Mouse (Mus musculus): ENCODE measurements around the gene Kdm6b. TPM values are rescaled to one million over a fixed set of nuclear protein-coding genes. Genes with fewer than 3 reads are reported as not detected.

Kdm6b gene
- total and polyA plus RNA-seq, 3 experiments: 0.66 to 7.2 (median 5.7) TPM

- Histone ChIP-seq H3K79me2 (replicated peaks; ENCODE audit: control insufficient read depth, extremely low read depth, insufficient read depth, poor library complexity, severe bottlenecking) (no peaks in the 10 kb centered on the region), H3K4me1 (ENCODE audit: control insufficient read depth in 1 of 2, insufficient read depth in 2 of 2) (no peaks in the 10 kb centered on the region), H3K27me3 (replicated peaks) (no peaks in the 10 kb centered on the region), H3K9me3 (replicated peaks; ENCODE audit: low read length) (no peaks in the 10 kb centered on the region), H3K27ac (ENCODE audit: insufficient read depth, low read depth) (no peak overlapping the region), H3K36me3 (replicated peaks in 1 of 2; ENCODE audit: control insufficient read depth in 1 of 2, insufficient read depth in 1 of 2, low read length in 1 of 2) (peaks cover 4 to 49% of the 10 kb centered on the region in 2 experiments), H3K4me3 (replicated peaks in 1 of 3; ENCODE audit: low read depth in 2 of 3, low read length in 2 of 3, poor library complexity in 1 of 3) (no peak overlapping the region), H3K4me2 (ENCODE audit: insufficient read depth, low read depth, poor library complexity, severe bottlenecking) (no peak overlapping the region), H3K9ac (ENCODE audit: insufficient read depth, low read depth) (no peak overlapping the region)
- DNase-seq (ENCODE audit: extremely low read depth): no peak
- in situ Hi-C loops (cut with MboI; ENCODE audit: low pct_ligation_motif_present, low pct_unique_long_range_greater_than_20kb, low sequenced_read_pairs): no loop called here
- no peak for TF ChIP-seq GABPA (IDR thresholded peaks at IDR 0.05; ENCODE audit: insufficient replicate concordance, low read depth, low read length)
- dilution Hi-C loops (cut with MboI; ENCODE audit: extremely low pct_ligation_motif_present, extremely low pct_unique_long_range_greater_than_20kb, low sequenced_read_pairs): no loop called here
Measured at GRCm38 (mm10) chr11:69386758-69387157, 26.7 kb downstream of the Kdm6b start.

DNA sequence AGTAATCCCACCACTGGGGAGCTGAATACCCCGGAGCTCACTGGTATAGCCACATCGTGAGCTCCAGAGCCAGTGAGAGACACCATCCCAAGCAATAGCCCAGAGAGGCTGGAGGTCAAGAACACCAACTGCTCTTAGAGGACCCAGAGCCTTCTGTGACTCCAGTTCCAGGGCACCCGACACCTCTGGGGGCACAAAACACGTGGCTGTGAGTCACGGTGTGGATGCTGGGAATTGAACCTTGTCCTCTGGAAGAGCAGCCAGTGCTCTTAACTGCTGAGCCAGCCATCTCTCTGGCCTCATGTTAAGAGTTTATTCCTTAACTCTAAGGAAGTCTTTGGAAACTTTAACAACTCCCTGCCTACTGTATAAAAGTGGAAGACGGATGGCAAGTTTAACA is 28.5 kb downstream of the Kdm6b start:
- H3K4me3 ChIP-seq (replicated peaks in 1 of 3; ENCODE audit: low read depth in 2 of 3, low read length in 2 of 3, poor library complexity in 1 of 3): no peak overlapping the region
- TF ChIP-seq TBP (conservative IDR thresholded peaks at IDR 0.05; ENCODE audit: low read depth, low read length) (no peak), SMC3 (IDR thresholded peaks at IDR 0.05; ENCODE audit: low read depth, low read length) (no peak), E2F4 (IDR thresholded peaks at IDR 0.05; ENCODE audit: insufficient replicate concordance, low read depth, low read length) (no peak), SIN3A (IDR thresholded peaks at IDR 0.05; ENCODE audit: low read length) (no peak), GABPA (IDR thresholded peaks at IDR 0.05; ENCODE audit: insufficient replicate concordance, low read depth, low read length) (no peak), ZKSCAN1 (IDR thresholded peaks at IDR 0.05; ENCODE audit: borderline replicate concordance, low read depth, low read length) (no peak), ZMIZ1 (IDR thresholded peaks at IDR 0.05; ENCODE audit: low read depth, low read length) (no peak), ZC3H11A (IDR thresholded peaks at IDR 0.05; ENCODE audit: low read depth, low read length) (no peak), RCOR1 (conservative IDR thresholded peaks at IDR 0.05; ENCODE audit: low read depth, low read length) (no peak), EP300 (IDR thresholded peaks at IDR 0.05; ENCODE audit: low read length) (no peak), PAX5 (IDR thresholded peaks at IDR 0.05; ENCODE audit: low read length) (no peak)
- dilution Hi-C loops (cut with MboI; ENCODE audit: extremely low pct_ligation_motif_present, extremely low pct_unique_long_range_greater_than_20kb, low sequenced_read_pairs): no loop called here
- H3K27ac ChIP-seq (ENCODE audit: insufficient read depth, low read depth): no peak overlapping the region
- DNase-seq (ENCODE audit: extremely low read depth): no peak
- H3K36me3 ChIP-seq (replicated peaks in 1 of 2; ENCODE audit: control insufficient read depth in 1 of 2, insufficient read depth in 1 of 2, low read length in 1 of 2): peaks cover 4 to 57% of the 10 kb centered on the region in 2 experiments
- H3K9me3 ChIP-seq (replicated peaks; ENCODE audit: low read length): no peaks in the 10 kb centered on the region
- H3K4me1 ChIP-seq (ENCODE audit: control insufficient read depth in 1 of 2, insufficient read depth in 2 of 2): peaks cover 0 to 2% of the 10 kb centered on the region in 2 experiments; a peak in 1 of 4 replicates
- in situ Hi-C loops (cut with MboI; ENCODE audit: low pct_ligation_motif_present, low pct_unique_long_range_greater_than_20kb, low sequenced_read_pairs): no loop called here
- no peak overlapping the region for H3K9ac ChIP-seq (ENCODE audit: insufficient read depth, low read depth)
- H3K79me2 ChIP-seq (replicated peaks; ENCODE audit: control insufficient read depth, extremely low read depth, insufficient read depth, poor library complexity, severe bottlenecking): no peaks in the 10 kb centered on the region
- no peak overlapping the region for H3K4me2 ChIP-seq (ENCODE audit: insufficient read depth, low read depth, poor library complexity, severe bottlenecking)
- H3K27me3 ChIP-seq (replicated peaks): no peaks in the 10 kb centered on the region

- Histone ChIP-seq H3K9me3 (replicated peaks; ENCODE audit: low read length) (no peaks in the 10 kb centered on the region), H3K36me3 (replicated peaks in 1 of 2; ENCODE audit: control insufficient read depth in 1 of 2, insufficient read depth in 1 of 2, low read length in 1 of 2) (peaks cover 0 to 48% of the 10 kb centered on the region in 2 experiments), H3K4me2 (ENCODE audit: insufficient read depth, low read depth, poor library complexity, severe bottlenecking) (no peak overlapping the region), H3K27me3 (replicated peaks) (no peaks in the 10 kb centered on the region), H3K27ac (ENCODE audit: insufficient read depth, low read depth) (no peak overlapping the region), H3K79me2 (replicated peaks; ENCODE audit: control insufficient read depth, extremely low read depth, insufficient read depth, poor library complexity, severe bottlenecking) (no peaks in the 10 kb centered on the region), H3K4me3 (replicated peaks in 1 of 3; ENCODE audit: low read depth in 2 of 3, low read length in 2 of 3, poor library complexity in 1 of 3) (no peak overlapping the region), H3K4me1 (ENCODE audit: control insufficient read depth in 1 of 2, insufficient read depth in 2 of 2) (peaks cover 6 to 10% of the 10 kb centered on the region in 2 experiments; a peak in 3 of 4 replicates), H3K9ac (ENCODE audit: insufficient read depth, low read depth) (no peak overlapping the region)
- in situ Hi-C loops (cut with MboI; ENCODE audit: low pct_ligation_motif_present, low pct_unique_long_range_greater_than_20kb, low sequenced_read_pairs) (no loop called here), dilution Hi-C loops (cut with MboI; ENCODE audit: extremely low pct_ligation_motif_present, extremely low pct_unique_long_range_greater_than_20kb, low sequenced_read_pairs) (no loop called here)
- TF ChIP-seq UBTF (IDR thresholded peaks at IDR 0.05; ENCODE audit: low read depth, low read length): no peak
- TF ChIP-seq PAX5 (IDR thresholded peaks at IDR 0.05; ENCODE audit: low read length): no peak
- no peak for TF ChIP-seq MAX (IDR thresholded peaks at IDR 0.05; ENCODE audit: low read length)
- no peak for TF ChIP-seq BHLHE40 (IDR thresholded peaks at IDR 0.05; ENCODE audit: low read depth, low read length)
- no peak for TF ChIP-seq E2F4 (IDR thresholded peaks at IDR 0.05; ENCODE audit: insufficient replicate concordance, low read depth, low read length)
- no peak for TF ChIP-seq MAZ (IDR thresholded peaks at IDR 0.05; ENCODE audit: low read depth, low read length)
- no peak for TF ChIP-seq NRF1 (IDR thresholded peaks at IDR 0.05; ENCODE audit: low read depth, low read length)
- TF ChIP-seq ZC3H11A (IDR thresholded peaks at IDR 0.05; ENCODE audit: low read depth, low read length): no peak
- no peak for TF ChIP-seq USF2 (conservative IDR thresholded peaks at IDR 0.05; ENCODE audit: low read depth, low read length)
- no peak for TF ChIP-seq GABPA (IDR thresholded peaks at IDR 0.05; ENCODE audit: insufficient replicate concordance, low read depth, low read length)
- no peak for TF ChIP-seq POLR2AphosphoS2 (IDR thresholded peaks at IDR 0.05; ENCODE audit: low read depth, low read length)
- TF ChIP-seq TBP (conservative IDR thresholded peaks at IDR 0.05; ENCODE audit: low read depth, low read length): no peak
- no peak for TF ChIP-seq RCOR1 (conservative IDR thresholded peaks at IDR 0.05; ENCODE audit: low read depth, low read length)
- TF ChIP-seq ZMIZ1 (IDR thresholded peaks at IDR 0.05; ENCODE audit: low read depth, low read length): no peak
- no peak for TF ChIP-seq JUN (IDR thresholded peaks at IDR 0.05; ENCODE audit: insufficient read depth, low read depth, low read length)
- no peak for TF ChIP-seq HCFC1 (IDR thresholded peaks at IDR 0.05; ENCODE audit: low read depth, low read length)
- TF ChIP-seq IRF4 (IDR thresholded peaks at IDR 0.05; ENCODE audit: low read depth, low read length): no peak
- no peak for TF ChIP-seq MXI1 (IDR thresholded peaks at IDR 0.05; ENCODE audit: low read depth, low read length)
- no peak for DNase-seq (ENCODE audit: extremely low read depth)
Measured at GRCm38 (mm10) chr11:69382478-69383105, 30.9 kb downstream of the Kdm6b start.
